Mouse (Mus musculus): Measurements from ENCODE around the gene Sfta2. TPM values are rescaled to one million over a fixed set of nuclear protein-coding genes. Genes with fewer than 3 reads are reported as not detected.

The Sfta2 gene
- total RNA-seq, 2 experiments from 2014 or later, result not detected

DNA sequence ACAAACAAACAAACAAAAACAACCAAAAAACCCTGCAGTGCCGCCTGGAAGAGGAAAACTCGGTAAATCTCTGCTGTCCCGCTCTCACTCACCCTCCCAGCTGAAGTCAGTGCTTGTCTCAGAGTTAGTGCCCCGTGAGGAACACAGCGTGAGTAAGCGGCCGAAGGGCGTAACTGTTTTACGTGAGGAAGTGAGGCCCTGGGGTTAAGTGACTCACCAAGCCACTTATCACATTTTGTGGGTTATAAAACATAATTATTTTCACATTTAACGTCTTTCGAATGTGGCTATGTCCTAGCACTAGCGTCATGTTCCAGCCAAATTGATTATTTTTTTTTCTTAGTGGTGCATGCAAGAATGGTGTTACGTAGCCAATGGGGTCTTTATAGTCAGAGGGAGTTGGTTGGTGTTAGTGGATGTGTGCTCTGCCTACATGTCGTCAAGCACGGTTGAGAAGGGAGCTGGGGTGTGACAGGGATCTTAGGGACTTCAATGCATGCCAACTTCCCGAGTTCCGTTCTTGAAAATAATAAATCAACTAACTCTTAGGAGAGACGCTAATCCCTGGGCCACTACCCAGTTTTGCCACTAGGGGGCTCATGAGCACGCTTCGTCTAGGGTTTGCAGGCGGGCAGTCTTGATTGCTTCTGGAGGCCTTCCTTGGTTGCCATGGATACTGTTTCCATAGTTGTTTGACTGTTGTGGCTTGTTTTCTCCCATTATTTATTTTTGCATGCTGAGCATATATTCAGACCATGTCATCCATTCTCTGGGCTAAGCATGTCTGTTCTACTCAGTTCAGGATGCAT, 10.7 kb upstream of the Sfta2 start:
- intact Hi-C loops (cut with DNase I), result loop anchor here (2.0 kb wide), 1 partner anchor 44 kb away; no protein-coding TSS in a partner anchor
- peak; percentile 82 to 83 for DNase-seq (ENCODE audit: extremely low spot score in 1 of 2, low spot score in 2 of 2)

DNA sequence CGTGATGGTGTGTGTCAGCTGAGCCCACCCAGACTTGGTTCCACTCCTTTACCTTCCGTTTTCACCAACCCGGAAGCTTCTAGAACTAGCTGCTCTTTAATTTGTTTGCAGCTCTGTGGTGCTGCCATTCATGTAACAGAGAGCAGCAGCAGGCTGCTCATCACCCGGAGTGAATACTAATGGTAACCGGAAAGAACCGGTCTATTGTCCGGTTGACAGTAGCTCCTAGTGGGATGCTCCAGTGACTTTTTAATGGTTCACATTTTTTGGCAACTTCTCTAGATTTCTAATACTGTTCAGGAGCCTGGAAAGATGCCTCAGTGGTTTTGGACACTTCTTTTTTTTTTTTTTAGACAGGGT, 10.2 kb upstream of the Sfta2 start:
- DNase-seq (ENCODE audit: extremely low spot score in 1 of 2, low spot score in 2 of 2), result no peak
- intact Hi-C loops (cut with DNase I), result loop anchor here (2.0 kb wide), 1 partner anchor 44 kb away; no protein-coding TSS in a partner anchor

DNA sequence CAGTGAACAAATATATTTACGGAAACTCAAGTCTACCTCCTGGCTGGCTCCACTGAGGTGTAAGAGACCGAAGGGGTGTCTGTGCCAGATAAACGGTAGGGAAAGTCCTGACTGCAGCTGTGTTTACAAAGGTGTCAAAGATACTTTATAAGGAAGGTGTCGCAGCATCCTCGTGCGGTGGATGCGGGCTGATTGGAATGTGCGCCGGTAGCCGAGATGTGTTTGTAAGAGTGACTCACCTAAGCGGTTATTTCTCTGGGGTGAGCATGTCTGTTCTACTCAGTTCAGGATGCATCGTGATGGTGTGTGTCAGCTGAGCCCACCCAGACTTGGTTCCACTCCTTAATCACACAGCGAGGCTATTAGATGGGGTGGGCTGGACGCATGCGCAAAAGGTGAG, 9.6 kb upstream of the Sfta2 start:
- intact Hi-C loops (cut with DNase I), result loop anchor here (2.0 kb wide), 1 partner anchor 43 kb away; no protein-coding TSS in a partner anchor

DNA sequence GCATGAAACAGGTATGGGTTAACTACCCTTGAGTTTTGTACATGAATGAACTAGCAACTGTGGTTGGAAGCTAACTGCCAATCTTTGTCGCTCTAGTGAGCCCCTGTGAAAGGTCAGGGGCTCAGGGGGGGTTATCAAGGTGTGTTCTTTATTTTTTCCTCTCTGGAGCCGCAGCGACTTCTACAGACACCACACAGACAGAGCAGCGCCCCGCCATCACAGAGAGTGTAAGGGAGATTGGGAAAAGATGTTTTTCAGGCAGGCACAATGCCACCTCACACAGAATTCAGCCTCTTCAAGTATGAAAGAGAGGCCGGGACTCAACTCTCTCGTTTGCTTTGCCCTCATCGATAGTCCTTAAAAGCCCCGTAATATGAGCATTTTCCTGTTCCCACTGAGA, 9.2 kb upstream of the Sfta2 start:
- intact Hi-C loops (cut with DNase I), result no loop called here
- no peak for DNase-seq (ENCODE audit: extremely low spot score in 1 of 2, low spot score in 2 of 2)

More for the DNA sequence above, 9.6 kb upstream of the Sfta2 start:
- DNase-seq (ENCODE audit: extremely low spot score in 1 of 2, low spot score in 2 of 2), result no peak

DNA sequence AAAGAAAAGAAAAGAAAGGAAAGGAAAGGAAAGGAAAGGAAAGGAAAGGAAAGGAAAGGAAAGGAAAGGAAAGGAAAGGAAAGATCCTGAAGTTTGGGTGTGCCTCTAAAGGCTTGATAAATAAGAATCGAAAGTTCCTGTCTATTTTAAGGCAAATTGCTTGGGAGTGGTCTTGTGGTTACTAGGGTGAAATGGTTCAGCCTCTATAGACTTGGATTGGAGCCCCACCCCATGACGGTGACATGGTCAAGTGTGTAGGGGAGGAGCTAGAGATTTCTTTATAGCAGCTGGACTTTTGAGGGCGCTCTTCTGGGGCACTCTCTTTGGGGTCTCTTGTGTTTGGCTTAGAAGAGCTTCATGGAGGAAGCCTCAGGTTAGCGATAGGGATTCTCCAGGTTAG, 7.6 kb upstream of the Sfta2 start:
- no peak for DNase-seq (ENCODE audit: extremely low spot score in 1 of 2, low spot score in 2 of 2)
- intact Hi-C loops (cut with DNase I), result no loop called here

DNA sequence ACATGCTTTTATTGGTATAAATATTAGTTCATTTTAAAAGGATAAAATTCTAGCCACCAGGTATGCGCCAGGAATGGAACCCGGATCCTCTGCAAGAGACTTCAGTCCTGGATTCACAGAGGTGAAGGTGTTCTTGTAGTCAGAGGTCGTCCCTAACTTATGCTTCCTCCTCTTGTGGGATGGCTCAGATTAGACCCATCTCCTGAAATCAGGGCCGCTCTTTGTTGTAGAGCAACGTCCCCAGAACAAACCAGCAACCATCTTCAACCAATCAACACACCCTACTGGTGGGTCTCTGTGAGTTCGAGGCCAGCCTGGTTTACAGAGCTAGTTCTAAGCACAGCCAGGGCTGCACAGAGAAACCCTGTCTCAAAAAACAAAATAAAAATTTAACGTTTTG, 6.9 kb upstream of the Sfta2 start:
- intact Hi-C loops (cut with DNase I), result no loop called here
- DNase-seq (ENCODE audit: extremely low spot score in 1 of 2, low spot score in 2 of 2), result no peak

DNA sequence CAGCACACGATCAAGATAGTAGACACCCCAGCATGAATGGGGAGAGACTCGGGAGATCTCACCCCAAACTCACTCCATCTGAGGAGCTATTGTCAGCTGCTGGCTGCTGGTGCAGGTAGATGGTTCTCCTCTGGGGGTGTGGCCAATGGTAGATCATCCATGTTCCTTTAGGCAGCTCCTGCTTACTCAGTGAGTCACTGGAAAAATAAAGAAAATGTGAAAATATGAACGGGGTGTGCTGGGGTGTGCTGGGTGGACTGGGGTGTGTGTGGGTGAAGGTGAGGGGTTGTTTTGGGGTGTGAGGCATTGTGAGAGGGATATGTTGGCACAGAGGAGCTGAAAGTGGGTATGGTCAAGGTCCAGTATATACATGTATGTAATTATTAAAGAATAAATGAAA, 4.0 kb upstream of the Sfta2 start:
- no peak for DNase-seq (ENCODE audit: extremely low spot score in 1 of 2, low spot score in 2 of 2)
- intact Hi-C loops (cut with DNase I), result no loop called here

DNA sequence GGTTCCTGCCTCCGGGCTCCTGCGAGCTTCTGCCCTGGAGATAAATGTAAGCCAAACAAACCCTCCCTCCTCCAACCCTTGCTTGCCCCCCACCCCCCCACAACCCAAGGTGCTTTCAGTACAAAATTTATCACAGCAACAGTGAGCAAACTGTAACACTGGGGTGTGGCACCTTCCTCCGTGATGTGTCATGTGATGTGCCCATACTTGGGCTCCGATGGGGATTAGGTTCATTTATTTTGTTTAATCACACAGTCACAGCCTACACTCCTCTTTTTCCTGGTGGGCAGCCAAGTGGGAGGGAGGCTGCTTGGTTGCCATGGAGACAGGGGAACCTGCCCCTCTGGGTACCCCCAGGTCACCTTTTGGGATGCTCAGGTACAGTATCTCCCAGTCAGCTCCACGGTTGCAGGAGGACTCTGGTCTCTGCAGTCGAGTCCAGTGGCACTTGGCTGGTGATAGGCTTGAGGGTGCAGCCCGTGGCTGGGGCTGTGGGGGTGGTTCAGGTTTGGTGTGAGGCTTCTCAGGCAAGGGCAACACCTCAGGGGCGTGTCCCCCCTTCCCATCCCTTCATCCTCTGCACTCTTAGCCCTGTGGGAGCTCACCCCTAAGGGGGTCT, 496 bp downstream of the Sfta2 start:
- no peak for DNase-seq (ENCODE audit: extremely low spot score in 1 of 2, low spot score in 2 of 2)
- intact Hi-C loops (cut with DNase I), result no loop called here

DNA sequence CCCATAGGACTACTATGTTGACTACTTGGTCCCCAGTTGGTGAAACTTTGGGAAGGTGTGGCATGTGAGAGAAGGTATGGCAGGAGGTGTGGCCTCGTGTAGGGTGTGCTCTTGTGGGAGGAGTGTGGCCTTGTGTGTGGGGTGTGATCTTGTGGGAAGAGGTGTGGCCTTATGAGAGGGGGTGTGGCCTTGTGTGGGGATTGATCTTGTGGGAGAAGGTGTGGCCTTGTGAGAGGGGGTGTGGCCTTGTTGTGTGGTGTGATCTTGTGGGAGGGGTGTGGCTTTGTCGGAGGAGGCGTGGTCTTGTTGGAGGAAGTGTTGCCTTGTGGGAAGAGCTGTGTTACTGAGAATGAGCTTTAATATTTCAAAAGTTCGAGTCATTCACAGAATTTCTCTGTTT, 15.8 kb downstream of the Sfta2 start:
- intact Hi-C loops (cut with DNase I), result no loop called here
- DNase-seq (ENCODE audit: extremely low spot score in 1 of 2, low spot score in 2 of 2), result no peak

DNA sequence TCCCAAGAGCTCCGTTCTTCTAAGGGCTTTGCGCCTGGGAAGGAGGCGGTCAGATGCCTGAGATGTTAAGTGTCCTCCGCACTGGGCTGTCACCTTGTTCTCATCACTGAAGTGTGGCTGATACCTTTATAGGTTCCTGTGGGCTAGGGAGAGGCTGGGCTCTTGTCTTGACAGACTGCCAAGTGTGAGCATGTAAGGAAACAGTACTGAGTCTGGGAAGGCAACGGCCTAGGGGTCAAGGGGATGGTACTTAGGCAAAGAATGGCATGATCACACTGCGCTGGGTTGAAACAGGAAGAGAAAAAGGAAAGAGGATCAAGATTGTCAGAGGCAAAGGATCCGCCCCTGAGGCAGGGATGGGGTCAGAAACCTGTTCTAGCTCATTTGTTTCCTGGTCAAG, 25.2 kb downstream of the Sfta2 start, which contains the start of gene Gm9573:
Gm9573 (minus strand) TSS at position 101 of the 400 bp plus-strand sequence.
- intact Hi-C loops (cut with DNase I), result no loop called here

DNA sequence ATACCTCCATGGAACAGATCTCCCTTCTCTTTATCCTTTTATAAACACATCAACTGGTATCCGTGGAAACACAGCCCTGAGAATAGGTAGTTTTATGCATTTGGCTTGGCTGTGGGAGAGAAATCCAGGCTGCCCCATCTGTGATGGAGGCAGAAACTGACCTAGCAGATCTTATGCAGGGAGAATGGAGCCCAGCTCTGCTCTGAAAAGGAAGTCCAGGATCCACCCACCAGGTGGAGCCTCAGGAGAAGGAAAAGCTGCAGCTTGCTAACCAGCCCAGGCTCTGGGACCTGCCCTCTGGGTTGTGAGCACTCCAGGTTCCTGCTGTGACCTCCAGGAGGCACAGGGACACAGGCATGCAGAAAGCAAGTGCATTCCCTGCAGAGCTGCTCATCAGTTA, 32.6 kb downstream of the Sfta2 start:
- peak; percentile 62 to 71 for DNase-seq (ENCODE audit: extremely low spot score in 1 of 2, low spot score in 2 of 2)
- intact Hi-C loops (cut with DNase I), result loop anchor here (2.0 kb wide), 1 partner anchor 43 kb away; no protein-coding TSS in a partner anchor

More for the DNA sequence above, 25.2 kb downstream of the Sfta2 start, which contains the start of gene Gm9573:
- DNase-seq (ENCODE audit: extremely low spot score in 1 of 2, low spot score in 2 of 2), result no peak

DNA sequence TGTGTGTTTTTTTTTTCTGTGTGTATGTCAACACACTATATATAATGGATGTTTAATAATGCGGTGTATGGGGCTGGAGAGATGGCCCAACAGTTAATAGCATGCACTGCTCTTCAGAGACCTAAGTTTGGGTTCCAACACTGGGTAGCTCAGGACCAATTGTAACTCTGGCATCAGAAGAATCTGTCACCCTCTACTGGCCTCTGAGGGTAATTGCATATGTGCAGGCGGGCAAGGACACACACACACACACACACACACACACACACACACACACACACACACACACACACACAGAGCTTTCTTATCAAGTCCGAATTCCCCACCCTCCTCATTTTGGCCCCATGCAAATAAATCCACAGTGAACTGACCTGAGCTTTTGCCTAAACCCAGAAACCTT, 33.9 kb downstream of the Sfta2 start:
- intact Hi-C loops (cut with DNase I), result loop anchor here (2.0 to 5.0 kb wide), 2 partner anchors 44 to 102 kb away; no protein-coding TSS in a partner anchor
- peak in 1 of 2 experiments; percentile 50 for DNase-seq (ENCODE audit: extremely low spot score in 1 of 2, low spot score in 2 of 2)

DNA sequence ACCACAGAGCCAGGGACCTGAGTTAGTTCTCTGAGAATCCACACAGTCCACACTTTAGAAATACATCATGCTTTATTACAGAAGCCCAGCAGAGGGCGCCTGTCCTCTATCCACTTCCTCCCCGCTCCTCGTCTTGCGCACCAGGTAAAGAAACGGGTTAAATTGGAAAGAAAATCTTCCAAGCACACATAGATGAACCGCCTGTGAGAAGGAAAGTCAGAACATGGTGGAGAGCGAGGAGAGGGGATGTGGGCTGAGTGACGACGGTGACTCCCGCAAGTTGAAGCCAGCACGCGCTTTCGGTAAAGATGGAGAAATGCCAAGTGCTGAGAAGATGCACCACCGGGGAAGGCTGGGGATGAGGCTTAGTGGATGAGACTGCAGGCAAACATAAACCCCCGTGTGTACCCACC, 34.4 kb downstream of the Sfta2 start:
- peak; percentile 74 to 88 for DNase-seq (ENCODE audit: extremely low spot score in 1 of 2, low spot score in 2 of 2)
- intact Hi-C loops (cut with DNase I), result loop anchor here (2.0 to 5.0 kb wide), 2 partner anchors 45 to 102 kb away; no protein-coding TSS in a partner anchor

DNA sequence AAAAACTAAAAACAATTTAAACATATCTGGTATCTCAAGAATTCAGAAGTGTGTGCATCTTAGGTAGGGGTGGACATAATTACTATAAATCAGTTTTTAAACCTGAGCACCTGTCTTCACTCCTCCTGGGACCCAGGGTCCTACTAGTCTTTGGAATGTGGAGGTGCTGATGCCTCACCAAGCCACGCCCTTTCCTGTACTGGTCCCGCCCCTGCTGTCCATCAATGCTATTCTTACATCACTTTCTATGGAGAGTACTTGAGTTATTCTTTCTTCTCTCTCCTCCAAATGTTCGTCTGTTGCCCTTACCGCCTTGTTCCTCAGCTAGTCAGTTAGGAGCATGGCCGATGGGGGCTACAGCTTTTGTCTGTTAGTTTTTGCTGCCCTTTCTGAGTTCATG, 35.0 kb downstream of the Sfta2 start:
- intact Hi-C loops (cut with DNase I), result loop anchor here (5.0 kb wide), 1 partner anchor 101 kb away; no protein-coding TSS in a partner anchor
- peak in 1 of 2 experiments; percentile 63 for DNase-seq (ENCODE audit: extremely low spot score in 1 of 2, low spot score in 2 of 2)

DNA sequence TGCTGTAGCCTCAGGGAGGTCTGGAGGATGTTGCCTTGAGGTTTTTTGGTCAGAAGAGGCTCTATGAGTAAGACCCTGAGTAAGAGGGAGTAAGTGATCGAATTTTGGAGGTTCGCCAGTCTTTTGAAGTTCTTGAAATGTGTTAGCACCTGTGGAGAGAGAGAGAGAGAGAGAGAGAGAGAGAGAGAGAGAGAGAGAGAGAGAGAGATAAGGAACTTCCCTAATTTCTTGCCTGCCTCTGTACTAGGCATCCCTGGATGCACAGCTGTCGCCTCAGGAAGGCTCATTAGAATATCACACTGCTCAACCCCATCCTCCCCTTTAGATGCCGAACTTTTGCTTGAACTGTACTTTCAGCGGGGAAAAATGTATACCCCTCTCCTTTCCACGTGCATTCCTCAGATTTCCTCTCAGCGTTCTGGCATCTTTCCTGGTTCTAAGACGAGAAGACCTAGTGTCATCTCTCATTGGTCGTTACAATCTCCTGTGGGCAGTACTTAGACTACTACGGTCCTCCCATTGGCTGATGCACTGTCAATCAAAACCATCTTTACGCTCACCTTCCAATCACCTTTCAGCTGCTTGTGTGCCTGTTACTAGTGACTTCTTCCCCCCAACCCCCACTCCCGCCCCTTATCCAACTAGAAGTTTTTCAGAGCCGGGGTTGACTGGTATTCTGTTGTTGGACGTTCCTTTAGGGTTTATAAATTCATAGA, 37.3 kb downstream of the Sfta2 start:
- peak in 1 of 2 experiments; percentile 51 for DNase-seq (ENCODE audit: extremely low spot score in 1 of 2, low spot score in 2 of 2)
- intact Hi-C loops (cut with DNase I), result loop anchor here (5.0 kb wide), 1 partner anchor 99 kb away; no protein-coding TSS in a partner anchor

DNA sequence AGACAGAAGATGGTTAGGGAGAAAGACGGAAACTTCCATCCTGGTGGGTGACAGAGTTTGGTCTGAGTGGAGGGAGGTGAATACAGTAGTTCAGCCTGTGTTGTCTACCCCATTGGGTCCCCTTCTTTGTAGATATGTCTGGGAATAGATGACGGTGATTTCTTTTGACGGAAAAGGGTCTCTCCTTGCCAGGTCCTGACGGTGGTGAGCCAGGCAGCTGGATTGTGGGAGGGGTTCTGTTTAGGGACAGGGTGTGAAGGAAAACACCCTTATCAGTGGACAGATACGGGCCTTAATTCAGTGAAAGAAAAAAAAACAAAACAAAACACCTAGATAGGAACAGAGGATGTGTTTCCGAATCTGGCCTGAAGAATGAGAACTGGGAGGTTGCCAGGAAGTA, 38.0 kb downstream of the Sfta2 start:
- intact Hi-C loops (cut with DNase I), result loop anchor here (5.0 kb wide), 1 partner anchor 98 kb away; no protein-coding TSS in a partner anchor

DNA sequence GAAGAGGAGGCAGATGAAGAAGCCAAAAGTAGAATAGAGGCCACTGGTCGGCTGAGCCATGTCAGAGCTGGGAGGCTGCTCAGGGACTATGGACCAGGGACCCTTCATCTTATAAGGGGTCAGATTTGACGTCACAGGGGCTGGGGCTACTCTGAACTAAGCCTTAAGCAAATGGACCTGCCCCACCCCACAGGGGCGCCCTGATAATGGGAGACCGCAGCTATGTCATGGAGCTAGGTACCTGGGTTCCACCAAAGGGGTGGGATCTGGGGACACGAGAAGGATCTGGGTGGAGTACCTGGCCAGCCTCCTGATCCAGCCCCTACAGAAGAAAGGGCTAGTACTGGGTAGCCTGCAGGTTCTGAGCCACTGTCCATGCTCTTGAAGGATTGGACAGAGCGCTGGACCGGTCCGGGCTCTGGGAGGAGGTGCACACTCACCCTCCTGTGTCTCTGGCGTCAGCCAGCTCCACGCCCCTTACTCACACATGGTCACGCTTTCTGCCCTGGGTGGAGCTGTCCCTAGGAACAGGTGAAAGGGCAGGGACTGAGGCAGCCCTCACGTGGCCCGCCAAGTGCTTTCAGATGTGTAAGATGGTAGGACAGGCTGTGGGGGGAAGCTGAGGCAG, 42.4 kb downstream of the Sfta2 start, which contains the start of gene Mucl3:
Mucl3 (minus strand) TSS at position 87 of the 628 bp plus-strand sequence.
- no peak for DNase-seq (ENCODE audit: extremely low spot score in 1 of 2, low spot score in 2 of 2)
- intact Hi-C loops (cut with DNase I), result no loop called here

More for the DNA sequence above, 38.0 kb downstream of the Sfta2 start:
- DNase-seq (ENCODE audit: extremely low spot score in 1 of 2, low spot score in 2 of 2), result no peak

DNA sequence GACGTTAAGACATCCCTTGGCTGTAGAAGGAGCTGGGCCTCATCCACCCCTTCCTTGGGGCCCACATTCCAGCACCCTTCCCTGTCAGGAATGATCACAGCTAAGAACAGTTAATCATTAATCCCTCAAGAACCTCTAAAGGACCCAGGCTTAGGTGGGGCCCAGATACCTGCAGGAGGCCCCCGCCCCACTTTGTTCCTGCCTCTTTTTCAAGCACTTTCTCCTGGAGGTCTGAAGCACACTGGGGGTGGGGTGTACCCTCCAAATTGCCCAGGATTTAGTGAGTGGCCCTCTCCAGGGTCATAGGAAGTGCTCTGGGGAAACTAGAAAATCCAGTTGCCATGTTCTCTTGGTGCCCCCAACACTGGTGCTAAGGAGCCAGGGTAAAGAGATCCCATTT, 48.1 kb downstream of the Sfta2 start:
- intact Hi-C loops (cut with DNase I), result no loop called here

DNA sequence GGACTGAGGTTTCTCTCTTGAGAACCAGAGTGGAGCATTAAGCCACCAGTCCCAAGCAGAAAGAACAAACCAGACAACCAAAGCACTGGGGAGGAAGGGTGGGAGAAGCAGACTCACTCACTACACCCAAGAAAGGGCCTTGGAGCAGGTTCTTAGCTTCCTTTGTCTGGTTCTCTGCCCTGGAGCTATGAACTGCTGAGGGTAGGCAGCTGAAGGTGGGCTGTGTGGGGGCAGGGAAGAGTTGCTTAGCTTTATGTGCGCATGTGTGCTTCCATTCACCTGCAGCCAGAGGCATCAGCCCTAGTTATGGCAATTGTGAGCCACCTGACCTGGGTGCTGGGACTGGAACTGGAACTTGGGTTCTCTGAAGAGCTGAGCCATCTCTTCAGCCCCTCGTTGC, 51.7 kb downstream of the Sfta2 start:
- no peak for DNase-seq (ENCODE audit: extremely low spot score in 1 of 2, low spot score in 2 of 2)
- intact Hi-C loops (cut with DNase I), result no loop called here

More for the DNA sequence above, 48.1 kb downstream of the Sfta2 start:
- DNase-seq (ENCODE audit: extremely low spot score in 1 of 2, low spot score in 2 of 2), result no peak
